Mouse (Mus musculus) retina, postnatal 7 days (tissue): ENCODE measurements around the gene Nfkb1.
A peak's percentile ranks its signal among the peaks of the same experiment; 100 is the strongest.

Source experiments
- DNase-seq: peaks from one replicate; pipeline ENCODE4 v3.0.0-alpha.2; 2012; ENCODE audit warnings: low read depth, low spot score

Nfkb1 gene

GRCm38 (mm10) chr3:135702658-135703057 is 11.3 kb upstream of the Nfkb1 start:
- DNase-seq: no peak

GRCm38 (mm10) chr3:135699523-135700264 is 8.3 kb upstream of the Nfkb1 start:
- DNase-seq: no peak

GRCm38 (mm10) chr3:135698466-135698975 is 7.2 kb upstream of the Nfkb1 start:
- no peak for DNase-seq

- no peak for DNase-seq
Measured at GRCm38 (mm10) chr3:135696262-135696661, 4.9 kb upstream of the Nfkb1 start.

GRCm38 (mm10) chr3:135692999-135693398 is 1.7 kb upstream of the Nfkb1 start:
- no peak for DNase-seq

GRCm38 (mm10) chr3:135690568-135691190 is 668 bp downstream of the Nfkb1 start:
- peak; percentile 21 for DNase-seq

GRCm38 (mm10) chr3:135689773-135690567 is 1.4 kb downstream of the Nfkb1 start:
- DNase-seq: no peak

- DNase-seq: no peak
Measured at GRCm38 (mm10) chr3:135688970-135689772, 2.2 kb downstream of the Nfkb1 start.

GRCm38 (mm10) chr3:135687965-135688364 is 3.4 kb downstream of the Nfkb1 start:
- DNase-seq: no peak

- no peak for DNase-seq
Measured at GRCm38 (mm10) chr3:135686419-135686818, 4.9 kb downstream of the Nfkb1 start.

GRCm38 (mm10) chr3:135683275-135683674 is 8.1 kb downstream of the Nfkb1 start:
- DNase-seq: no peak

GRCm38 (mm10) chr3:135682240-135682639 is 9.1 kb downstream of the Nfkb1 start:
- DNase-seq: peak; percentile 28

- no peak for DNase-seq
Measured at GRCm38 (mm10) chr3:135681272-135681783, 10.0 kb downstream of the Nfkb1 start.

- DNase-seq: no peak
Measured at GRCm38 (mm10) chr3:135680213-135680843, 11.0 kb downstream of the Nfkb1 start.

GRCm38 (mm10) chr3:135677064-135677463 is 14.3 kb downstream of the Nfkb1 start:
- DNase-seq: no peak

- DNase-seq: no peak
Measured at GRCm38 (mm10) chr3:135676364-135676763, 15.0 kb downstream of the Nfkb1 start.

- DNase-seq: no peak
Measured at GRCm38 (mm10) chr3:135675480-135675879, 15.9 kb downstream of the Nfkb1 start.

GRCm38 (mm10) chr3:135674716-135675392 is 16.5 kb downstream of the Nfkb1 start:
- no peak for DNase-seq

GRCm38 (mm10) chr3:135673695-135674094 is 17.7 kb downstream of the Nfkb1 start:
- DNase-seq: no peak

GRCm38 (mm10) chr3:135673041-135673440 is 18.3 kb downstream of the Nfkb1 start:
- DNase-seq: no peak
